Mouse (Mus musculus): ENCODE data around the gene Srrm4.

GRCm38 (mm10) chr5:116579533-116579932 lies 12.1 kb downstream of the Srrm4 start:
- TF ChIP-seq POLR2A (IDR thresholded peaks at IDR 0.05; ENCODE audit: low read depth, low read length) = no peak
- TF ChIP-seq CTCF (IDR thresholded peaks at IDR 0.05; ENCODE audit: extremely low read depth, insufficient read depth, insufficient read length, insufficient replicate concordance) = no peak
